Mouse (Mus musculus) cerebellum, adult 18-20 months (tissue): ENCODE measurements at regions not wholly inside any gene's neighbourhood (a gene's known extent, or its start where the extent isn't known, plus 50 kb on each side); places are given as distances from the start of the nearest gene placed in this dataset.
"Not testable (repeated sequence)": the region's sequence is repeated elsewhere in the genome, so short reads cannot be mapped to it uniquely, and the experiment has no call there.

Experiments
- DNase-seq, 2 experiments: peaks; one replicate each; pipeline ENCODE4 v3.0.0; 2021

DNA sequence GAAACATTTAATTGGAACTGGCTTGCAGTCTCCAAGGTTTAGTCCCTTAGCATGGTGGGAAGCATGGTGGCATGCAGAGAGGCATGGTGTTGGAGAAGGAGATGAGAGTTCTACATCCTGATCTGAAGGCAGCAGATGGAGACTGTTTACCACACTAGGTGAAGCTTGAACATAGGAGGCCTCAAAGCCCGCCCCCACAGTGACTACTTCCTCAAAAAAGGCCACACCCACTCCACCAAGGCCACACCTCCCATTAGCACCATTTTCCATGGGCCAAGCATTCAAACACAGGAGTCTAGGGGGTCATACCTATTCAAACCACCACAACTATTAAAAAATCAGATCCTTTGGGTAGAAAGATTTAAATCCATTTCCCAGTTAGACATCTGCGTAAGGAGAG lies 591.3 kb upstream of the Gm10131 start:
- DNase-seq: no peak

DNA sequence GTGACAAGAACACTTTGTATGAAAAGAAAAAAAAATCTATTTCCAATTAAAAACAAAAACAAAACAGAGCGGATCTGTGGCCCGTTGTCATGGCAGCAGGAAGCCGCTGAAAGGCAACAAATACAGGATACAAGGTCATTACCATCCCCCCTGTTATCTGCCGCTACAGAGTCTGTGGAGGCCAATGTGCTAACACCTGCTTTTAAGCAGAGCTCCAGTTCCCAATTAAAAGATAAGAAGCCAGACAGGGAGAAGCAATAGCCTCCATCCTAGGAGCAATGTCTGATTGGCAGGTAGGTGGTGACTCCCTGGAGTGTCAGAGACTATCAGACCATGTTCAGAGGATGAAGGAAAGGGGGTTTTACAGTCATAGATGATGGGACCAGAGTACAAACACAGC lies 587.5 kb upstream of the Gm10131 start:
- DNase-seq: no peak

DNA sequence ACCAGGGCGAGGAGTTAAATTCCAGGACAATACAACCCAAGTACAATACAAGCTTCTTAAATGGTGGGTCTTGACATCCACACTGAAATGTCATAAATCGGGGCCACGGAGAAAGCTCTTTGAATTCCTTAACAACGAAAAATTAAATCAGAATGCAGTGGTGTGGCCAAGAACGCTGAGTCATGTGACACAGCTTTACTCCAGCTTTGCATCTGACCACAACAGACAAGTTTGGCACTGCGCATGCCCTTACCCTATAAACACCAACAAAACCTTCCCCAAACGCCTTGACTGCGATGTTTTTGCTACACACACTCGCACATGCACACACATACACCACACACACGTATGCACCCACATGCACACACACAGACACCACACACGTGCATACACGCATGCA lies 584.8 kb upstream of the Gm10131 start:
- DNase-seq: no peak

DNA sequence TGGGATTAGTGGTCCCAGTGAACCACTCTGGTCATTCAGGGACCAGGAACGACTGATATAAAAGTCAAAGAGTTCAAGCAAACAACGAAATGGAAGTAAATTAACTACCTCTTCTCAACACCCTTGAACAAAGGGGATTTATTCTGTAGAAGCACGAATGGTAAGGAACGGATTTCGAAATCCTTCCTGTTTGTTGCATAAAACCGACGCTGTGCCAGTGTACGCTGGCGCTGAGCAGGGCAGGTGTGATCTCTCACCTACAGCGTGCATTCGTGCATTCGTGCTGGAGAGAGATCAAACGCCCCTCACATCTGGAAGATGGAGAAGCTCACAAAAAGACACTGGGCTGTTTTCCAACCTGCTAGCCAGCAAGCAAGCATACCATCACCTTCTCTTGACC lies 581.1 kb upstream of the Gm10131 start:
- no peak for DNase-seq

GRCm38 (mm10) chr8:34691776-34692175 lies 580.2 kb upstream of the Gm10131 start:
- no peak for DNase-seq

GRCm38 (mm10) chr8:34689825-34690493 lies 578.4 kb upstream of the Gm10131 start:
- no peak for DNase-seq

DNA sequence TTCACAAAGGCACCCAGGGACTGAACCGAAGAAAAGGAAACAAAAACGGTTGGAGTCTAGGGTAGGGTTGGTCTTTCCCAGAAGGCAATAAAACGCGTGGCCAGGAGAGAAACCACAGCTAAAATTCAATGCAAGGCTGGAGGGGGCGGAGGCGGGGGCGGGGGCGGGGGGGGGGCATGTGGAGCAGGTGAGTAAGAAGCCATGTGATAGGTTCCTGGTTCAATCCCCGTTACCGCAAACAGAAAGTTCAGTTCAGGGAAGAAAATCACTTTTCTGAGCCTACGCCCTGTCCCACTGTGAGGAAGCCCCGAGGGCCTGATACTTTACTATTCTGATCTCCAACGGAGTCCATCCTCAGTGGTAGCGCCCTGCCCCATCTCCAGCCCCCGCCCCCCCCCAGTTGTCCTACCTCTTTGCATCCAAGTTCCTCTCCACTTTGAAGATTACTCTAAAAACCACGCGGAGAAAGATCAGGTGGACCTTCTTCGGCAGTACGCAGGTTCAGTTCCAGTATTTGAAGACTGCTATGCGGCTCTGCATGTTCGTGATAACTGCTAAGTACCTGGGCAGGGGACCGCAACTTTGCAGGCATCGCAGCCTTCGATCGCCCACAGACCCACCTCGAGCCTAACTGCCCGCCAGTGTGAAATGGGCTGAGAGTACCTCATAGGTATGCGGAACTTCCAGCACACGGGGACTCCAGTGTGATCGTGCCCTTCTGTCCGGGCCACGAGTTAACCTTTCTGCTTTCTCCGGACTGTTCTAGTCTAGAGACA lies 577.7 kb upstream of the Gm10131 start:
- no peak for DNase-seq

- DNase-seq: no peak
These were observed 577.0 kb upstream of the Gm10131 start for GRCm38 (mm10) chr8:34688396-34689048.

- DNase-seq: peak; percentile 29 to 30
These were observed 574.8 kb upstream of the Gm10131 start for GRCm38 (mm10) chr8:34686371-34686770.

- no peak for DNase-seq
These were observed 573.1 kb upstream of the Gm10131 start for GRCm38 (mm10) chr8:34684683-34685082.

- DNase-seq: no peak
These were observed 571.6 kb upstream of the Gm10131 start for GRCm38 (mm10) chr8:34683173-34683572.

- no peak for DNase-seq
These were observed 570.7 kb upstream of the Gm10131 start for GRCm38 (mm10) chr8:34682221-34682620.

- DNase-seq: peak; percentile 96 to 97
These were observed 568.2 kb upstream of the Gm10131 start for GRCm38 (mm10) chr8:34679565-34680291.

DNA sequence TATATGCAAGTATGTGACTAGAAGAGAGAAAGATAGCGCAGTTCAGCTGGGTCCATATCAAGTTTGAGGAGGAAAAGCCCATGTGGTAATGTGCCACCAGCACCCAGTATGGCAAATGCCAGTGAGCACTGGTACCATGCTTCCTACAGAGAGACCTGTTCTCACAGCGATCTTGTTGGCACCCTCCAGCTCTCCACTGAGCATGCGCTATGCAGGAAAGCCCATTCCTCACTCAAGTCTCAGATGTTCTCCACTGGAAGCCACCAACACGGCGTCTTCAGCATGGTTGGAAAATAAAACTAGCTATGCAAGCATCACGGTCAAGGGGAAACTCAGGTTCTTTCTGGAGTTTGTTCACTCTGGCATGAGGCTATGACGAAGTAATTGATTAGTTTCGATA lies 567.3 kb upstream of the Gm10131 start:
- no peak for DNase-seq

DNA sequence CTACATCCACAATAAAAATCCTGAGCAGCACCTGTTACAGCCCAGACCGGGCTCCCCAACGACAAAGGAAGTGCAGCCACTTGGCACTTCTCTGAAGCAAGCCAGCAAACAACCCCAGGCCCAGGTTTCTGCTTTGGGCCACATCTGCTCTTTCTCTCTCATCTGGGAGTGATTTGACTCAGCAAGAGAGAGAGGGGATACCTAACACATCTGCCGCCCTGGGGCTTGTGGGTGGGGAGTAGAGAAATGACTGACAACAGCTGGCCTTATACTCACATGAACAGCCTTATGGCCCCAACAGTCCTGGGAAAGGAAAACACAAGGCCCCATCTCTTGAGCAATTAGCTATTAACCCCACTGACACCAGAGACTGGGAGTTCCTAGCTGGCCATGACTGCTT lies 560.2 kb upstream of the Gm10131 start:
- no peak for DNase-seq

- DNase-seq: no peak
These were observed 559.6 kb upstream of the Gm10131 start for GRCm38 (mm10) chr8:34670930-34671715.

DNA sequence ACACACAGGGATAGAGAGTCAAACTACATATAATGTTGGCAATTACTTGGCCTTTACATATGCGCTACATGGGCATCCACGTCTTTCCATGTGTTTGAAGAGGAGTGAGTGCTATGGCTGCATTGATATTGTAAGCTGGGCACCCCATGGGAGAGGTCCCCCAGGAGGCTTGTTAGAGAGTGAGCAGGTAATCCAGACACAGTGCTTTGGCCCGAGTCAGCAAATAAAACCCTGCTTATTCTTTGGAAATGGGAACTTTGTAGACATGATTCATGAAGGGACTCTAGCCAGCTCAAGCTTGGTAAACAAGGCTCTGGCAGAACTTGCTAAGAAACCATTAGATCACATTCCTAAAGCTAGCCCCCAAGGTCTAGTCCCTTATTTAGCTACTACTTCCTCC lies 557.6 kb upstream of the Gm10131 start:
- DNase-seq: no peak

- DNase-seq: no peak
These were observed 552.9 kb upstream of the Gm10131 start for GRCm38 (mm10) chr8:34664429-34664828.

GRCm38 (mm10) chr8:34662532-34662931 lies 551.0 kb upstream of the Gm10131 start:
- no peak for DNase-seq

DNA sequence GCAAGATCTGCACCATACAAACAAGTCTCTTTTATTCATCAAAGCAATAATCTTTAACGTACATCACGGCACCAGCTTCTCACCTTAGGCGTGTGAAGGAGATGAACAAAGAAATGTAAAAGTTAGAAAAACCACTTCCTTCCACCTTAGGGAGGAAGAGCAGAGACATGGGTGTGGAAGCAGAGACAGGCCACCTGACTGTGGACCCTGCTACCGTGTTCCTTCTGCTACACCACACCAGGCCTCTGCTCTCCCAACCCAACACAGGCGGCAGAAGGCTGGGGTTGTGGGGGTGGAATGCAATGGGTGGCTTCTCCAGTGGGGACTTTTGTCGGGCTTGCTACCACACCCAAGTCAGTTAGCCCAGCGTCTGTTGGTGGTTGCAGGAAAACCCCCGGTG lies 540.2 kb upstream of the Gm10131 start:
- DNase-seq: no peak

DNA sequence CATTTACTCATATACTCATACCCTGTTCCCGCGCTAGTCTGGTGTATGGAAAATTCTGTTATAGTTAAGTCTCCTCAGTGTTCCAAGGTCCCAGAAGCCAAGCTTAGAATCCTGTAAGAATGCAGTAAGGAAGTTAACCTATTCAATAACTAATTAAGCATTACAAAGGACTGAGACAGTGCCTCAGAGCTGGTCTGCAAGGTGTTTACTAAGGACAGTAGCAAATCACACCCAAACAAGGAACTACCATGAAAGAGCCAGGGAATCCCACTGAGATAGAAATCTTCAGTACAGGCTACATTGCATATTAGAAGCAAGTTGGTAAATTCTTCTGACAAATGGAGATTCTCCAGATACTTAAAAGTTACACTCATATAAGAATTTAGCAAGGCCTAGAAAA lies 516.7 kb upstream of the Gm10131 start:
- not testable (repeated sequence) for DNase-seq

GRCm38 (mm10) chr8:34625670-34626069 lies 514.1 kb upstream of the Gm10131 start:
- DNase-seq: no peak

- DNase-seq: no peak
These were observed 512.2 kb upstream of the Gm10131 start for GRCm38 (mm10) chr8:34623783-34624182.
